Mouse (Mus musculus) G1E (cell line): ENCODE measurements around the gene Nenf.
A peak's percentile ranks its signal among the peaks of the same experiment; 100 is the strongest.

Experiments used
- CTCF ChIP-seq: IDR thresholded peaks from 2 replicates; pipeline ENCODE4 v1.5.1; 2012; ENCODE audit warnings: low read depth, low read length, inconsistent platforms, mixed read lengths
- GATA1 ChIP-seq: IDR thresholded peaks from 2 replicates; pipeline ENCODE4 v1.6.1; 2012; ENCODE audit warnings: borderline replicate concordance, low read length, inconsistent platforms, mixed read lengths
- TAL1 ChIP-seq: conservative IDR thresholded peaks from 2 replicates; pipeline ENCODE4 v1.6.1; 2012; ENCODE audit warnings: low read depth, low read length, inconsistent platforms, mixed read lengths

DNA sequence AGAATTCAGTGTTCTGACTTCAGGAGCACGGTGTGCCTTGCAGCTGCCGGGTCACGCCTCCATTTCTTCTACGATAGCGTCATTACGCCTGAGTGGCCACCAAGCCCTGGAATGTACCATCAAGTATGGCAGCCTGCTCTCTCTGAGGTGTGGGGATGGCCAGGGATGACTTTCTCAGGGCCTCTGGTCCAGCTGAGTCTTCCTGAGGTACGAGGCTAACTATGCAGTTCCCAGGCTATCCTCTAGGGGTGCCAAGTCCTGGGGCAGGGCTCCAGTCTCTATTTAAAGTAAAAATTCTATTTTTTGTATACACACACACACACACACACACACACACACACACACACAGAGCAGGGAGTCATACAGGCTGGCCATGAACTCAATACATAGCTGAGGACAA lies 12.4 kb downstream of the Nenf start:
- TF ChIP-seq CTCF (peak; percentile 65), GATA1 (no peak), TAL1 (no peak)
